Mouse (Mus musculus) megakaryocyte, embryonic 14.5 days (primary cell): ENCODE results near the gene Alas2.

ENCODE experiments used
- FLI1 ChIP-seq: IDR thresholded peaks from 2 replicates; pipeline ENCODE4 v1.6.1; 2012; ENCODE audit warnings: low read length, inconsistent platforms, mixed read lengths
- GATA1 ChIP-seq: IDR thresholded peaks from 3 replicates; pipeline ENCODE4 v1.6.1; 2012; ENCODE audit warnings: mixed read lengths, low read length, inconsistent platforms, borderline replicate concordance

- TF ChIP-seq GATA1 (no peak), FLI1 (no peak)
Measured at GRCm38 (mm10) chrX:150554032-150554431, 6.9 kb downstream of the Alas2 start.
